Mouse (Mus musculus) G1E (cell line): ENCODE data around the gene Cacng3.

ENCODE experiments used
- CTCF ChIP-seq: IDR thresholded peaks from 2 replicates; pipeline ENCODE4 v1.5.1; 2012; ENCODE audit warnings: low read depth, low read length, inconsistent platforms, mixed read lengths
- GATA1 ChIP-seq: IDR thresholded peaks from 2 replicates; pipeline ENCODE4 v1.6.1; 2012; ENCODE audit warnings: borderline replicate concordance, low read length, inconsistent platforms, mixed read lengths

GRCm38 (mm10) chr7:122643676-122644075 is 26.6 kb upstream of the Cacng3 start:
- TF ChIP-seq GATA1 (no peak), CTCF (no peak)
